Mouse (Mus musculus): ENCODE results near the gene Hist1h3g. TPM values are rescaled to one million over a fixed set of nuclear protein-coding genes. Genes with fewer than 3 reads are reported as not detected.

Gene Hist1h3g
- total RNA-seq, 2 experiments from 2014 or later: 3.6 to 5.7 TPM

- DNase-seq (ENCODE audit: extremely low spot score in 1 of 2, low spot score in 1 of 2): no peak
Observed at GRCm38 (mm10) chr13:23513517-23513916, 21.7 kb upstream of the Hist1h3g start.

- no peak for DNase-seq (ENCODE audit: extremely low spot score in 1 of 2, low spot score in 1 of 2)
Observed at GRCm38 (mm10) chr13:23515281-23515680, 19.9 kb upstream of the Hist1h3g start.

GRCm38 (mm10) chr13:23515826-23516620 lies 19.2 kb upstream of the Hist1h3g start:
- no peak for DNase-seq (ENCODE audit: extremely low spot score in 1 of 2, low spot score in 1 of 2)

- DNase-seq (ENCODE audit: extremely low spot score in 1 of 2, low spot score in 1 of 2): peak; percentile 75 to 84
Observed at GRCm38 (mm10) chr13:23516822-23517602, 18.2 kb upstream of the Hist1h3g start.

GRCm38 (mm10) chr13:23517603-23518294 lies 17.5 kb upstream of the Hist1h3g start:
- DNase-seq (ENCODE audit: extremely low spot score in 1 of 2, low spot score in 1 of 2): peak; percentile 84 to 95

GRCm38 (mm10) chr13:23518295-23518603 lies 17.0 kb upstream of the Hist1h3g start:
- DNase-seq (ENCODE audit: extremely low spot score in 1 of 2, low spot score in 1 of 2): no peak

- peak; percentile 70 to 84 for DNase-seq (ENCODE audit: extremely low spot score in 1 of 2, low spot score in 1 of 2)
Observed at GRCm38 (mm10) chr13:23518885-23519284, 16.3 kb upstream of the Hist1h3g start.

- peak; percentile 60 to 78 for DNase-seq (ENCODE audit: extremely low spot score in 1 of 2, low spot score in 1 of 2)
Observed at GRCm38 (mm10) chr13:23519416-23519815, 15.8 kb upstream of the Hist1h3g start.

- DNase-seq (ENCODE audit: extremely low spot score in 1 of 2, low spot score in 1 of 2): peak; percentile 62 to 78
Observed at GRCm38 (mm10) chr13:23521703-23522102, 13.5 kb upstream of the Hist1h3g start.

GRCm38 (mm10) chr13:23523976-23524375 lies 11.2 kb upstream of the Hist1h3g start:
- DNase-seq (ENCODE audit: extremely low spot score in 1 of 2, low spot score in 1 of 2): no peak

- peak; percentile 72 to 87 for DNase-seq (ENCODE audit: extremely low spot score in 1 of 2, low spot score in 1 of 2)
Observed at GRCm38 (mm10) chr13:23524654-23525053, 10.6 kb upstream of the Hist1h3g start.

- no peak for DNase-seq (ENCODE audit: extremely low spot score in 1 of 2, low spot score in 1 of 2)
Observed at GRCm38 (mm10) chr13:23525901-23526300, 9.3 kb upstream of the Hist1h3g start.

- peak; percentile 93 to 99 for DNase-seq (ENCODE audit: extremely low spot score in 1 of 2, low spot score in 1 of 2)
Observed at GRCm38 (mm10) chr13:23526312-23526711, 8.9 kb upstream of the Hist1h3g start.

- DNase-seq (ENCODE audit: extremely low spot score in 1 of 2, low spot score in 1 of 2): no peak
Observed at GRCm38 (mm10) chr13:23529005-23529404, 6.2 kb upstream of the Hist1h3g start.

- DNase-seq (ENCODE audit: extremely low spot score in 1 of 2, low spot score in 1 of 2): no peak
Observed at GRCm38 (mm10) chr13:23529480-23530165, 5.6 kb upstream of the Hist1h3g start.

GRCm38 (mm10) chr13:23530181-23530900 lies 4.9 kb upstream of the Hist1h3g start:
- peak; percentile 56 to 67 for DNase-seq (ENCODE audit: extremely low spot score in 1 of 2, low spot score in 1 of 2)

- peak; percentile 84 to 94 for DNase-seq (ENCODE audit: extremely low spot score in 1 of 2, low spot score in 1 of 2)
Observed at GRCm38 (mm10) chr13:23530901-23531875, 4.0 kb upstream of the Hist1h3g start, which contains the start of gene Hist1h4h. TSS of gene Hist1h4h (plus strand) at chr13:23531050.

- DNase-seq (ENCODE audit: extremely low spot score in 1 of 2, low spot score in 1 of 2): no peak
Observed at GRCm38 (mm10) chr13:23532262-23533075, 2.8 kb upstream of the Hist1h3g start.

Data from layer of hippocampus, postnatal 25 days (tissue).